Mouse (Mus musculus) spleen, adult 2 months (tissue): ENCODE data around the gene Rho. TPM values are rescaled to one million over a fixed set of nuclear protein-coding genes. Genes with fewer than 3 reads are reported as not detected.

Source experiments
- DNase-seq, 2 experiments: peaks; one replicate each; pipeline versions ENCODE4 v3.0.0 to v3.0.0-alpha.2; 2012 to 2021; ENCODE audit warnings: low spot score in 2 of 2, low read depth in 1 of 2
- H3K27ac ChIP-seq: fragments of 200-500 bp; 2 replicates; pipeline ENCODE4 v1.5.1; 2012; ENCODE audit warnings: low read length, inconsistent platforms; ENCODE audit not compliant: insufficient read depth
- H3K27me3 ChIP-seq: fragments of 200-500 bp; 2 replicates; pipeline ENCODE4 v1.6.1; 2012; ENCODE audit warnings: mild to moderate bottlenecking, moderate library complexity, low read length, inconsistent platforms; ENCODE audit not compliant: control insufficient read depth, insufficient read depth
- H3K36me3 ChIP-seq: fragments of 200-500 bp; 2 replicates; pipeline ENCODE4 v1.6.1; 2012; ENCODE audit warnings: mild to moderate bottlenecking, low read length, inconsistent platforms; ENCODE audit not compliant: control insufficient read depth, insufficient read depth
- H3K4me1 ChIP-seq: fragments of 200-500 bp; 2 replicates; pipeline ENCODE4 v1.6.1; 2011; ENCODE audit warnings: inconsistent platforms; ENCODE audit not compliant: control insufficient read depth, insufficient read depth, insufficient read length
- H3K4me3 ChIP-seq: fragments of 200-500 bp; 2 replicates; pipeline ENCODE4 v1.5.1; 2011; ENCODE audit warnings: mild to moderate bottlenecking, inconsistent platforms; ENCODE audit not compliant: insufficient read depth, insufficient read length; ENCODE audit errors: extremely low read depth
- CTCF ChIP-seq: fragments of 200-500 bp; IDR thresholded peaks from 2 replicates; pipeline ENCODE4 v1.5.1; 2011; ENCODE audit warnings: mild to moderate bottlenecking, inconsistent platforms; ENCODE audit not compliant: insufficient read depth, insufficient read length, insufficient replicate concordance; ENCODE audit errors: extremely low read depth
- POLR2A ChIP-seq: fragments of 200-500 bp; IDR thresholded peaks from 2 replicates; pipeline ENCODE4 v1.6.1; 2011; ENCODE audit warnings: low read depth, low read length, inconsistent platforms
- WGBS: fragments of 180-500 bp; shearing (Covaris S2); methylation state at CpG from one replicate; pipeline ENCODE4 v1.1.7; 2018; 5-methylcytosine and 5-hydroxymethylcytosine counted together
- polyA plus RNA-seq: library from polyadenylated mRNA; depleted of rRNA; stranded (reverse); fragments of >200 nt; gene quantifications from 2 replicates; pipeline ENCODE4 v1.2.3, GENCODE M21; 2012

Rho gene
- polyA plus RNA-seq, 1 experiment = 0.37 TPM

DNA sequence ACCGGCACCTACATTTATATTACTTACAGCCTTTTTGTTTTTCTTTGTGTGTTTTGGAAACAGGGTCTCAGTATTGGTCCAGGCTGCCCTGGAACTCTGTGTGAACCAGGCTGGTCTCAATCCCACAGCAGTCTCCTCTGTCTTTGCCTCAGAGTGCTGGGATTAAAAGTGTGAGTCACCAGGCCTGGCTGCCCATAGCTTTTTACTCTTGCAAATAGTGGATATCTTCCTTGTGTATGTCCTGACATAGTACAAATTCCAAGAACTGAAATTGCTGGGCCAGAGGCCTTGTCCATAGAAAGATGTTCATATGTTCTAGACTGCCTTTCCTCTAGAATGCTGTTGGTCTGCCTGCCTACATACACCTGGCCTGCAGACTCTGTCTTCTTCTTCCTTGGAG lies 35.2 kb upstream of the Rho start:
- Histone ChIP-seq H3K27me3 (no peaks in the 10 kb centered on the region), H3K36me3 (no peaks in the 10 kb centered on the region), H3K4me3 (no peak overlapping the region), H3K27ac (no peak overlapping the region), H3K4me1 (peaks cover 2% of the 10 kb centered on the region; the same call in 1 of the 2 replicates)
- no peak for DNase-seq
- TF ChIP-seq POLR2A (no peak), CTCF (no peak)
- 97% methylated on average over 1 of the region's 1 CpGs for WGBS

DNA sequence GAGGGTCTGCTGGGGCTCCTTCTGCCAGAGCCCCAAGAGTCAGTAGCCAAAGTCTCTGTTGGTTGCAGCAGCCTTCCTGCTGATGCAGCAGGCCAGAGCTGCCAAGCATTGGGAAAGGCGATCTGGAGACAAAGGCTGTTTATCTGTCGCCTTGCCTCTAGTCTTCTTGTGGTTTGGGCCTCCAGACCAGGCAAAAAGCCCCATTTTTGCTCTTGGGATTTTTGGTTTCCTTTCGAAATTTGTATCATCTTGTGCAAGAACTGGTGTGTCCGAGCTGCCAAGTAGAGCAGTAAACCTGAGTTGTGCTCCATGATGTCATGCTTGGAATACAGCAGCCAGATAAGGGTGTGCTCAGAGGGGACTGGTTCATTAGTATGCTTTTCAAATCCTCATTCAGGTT lies 34.4 kb upstream of the Rho start:
- H3K4me3 ChIP-seq = no peak overlapping the region
- TF ChIP-seq CTCF (no peak), POLR2A (no peak)
- DNase-seq = no peak
- H3K27ac ChIP-seq = no peak overlapping the region
- H3K4me1 ChIP-seq = peaks cover 2% of the 10 kb centered on the region; the same call in 1 of the 2 replicates
- WGBS = 42% methylated on average over 4 of the region's 4 CpGs
- H3K27me3 ChIP-seq = no peaks in the 10 kb centered on the region
- H3K36me3 ChIP-seq = no peaks in the 10 kb centered on the region

DNA sequence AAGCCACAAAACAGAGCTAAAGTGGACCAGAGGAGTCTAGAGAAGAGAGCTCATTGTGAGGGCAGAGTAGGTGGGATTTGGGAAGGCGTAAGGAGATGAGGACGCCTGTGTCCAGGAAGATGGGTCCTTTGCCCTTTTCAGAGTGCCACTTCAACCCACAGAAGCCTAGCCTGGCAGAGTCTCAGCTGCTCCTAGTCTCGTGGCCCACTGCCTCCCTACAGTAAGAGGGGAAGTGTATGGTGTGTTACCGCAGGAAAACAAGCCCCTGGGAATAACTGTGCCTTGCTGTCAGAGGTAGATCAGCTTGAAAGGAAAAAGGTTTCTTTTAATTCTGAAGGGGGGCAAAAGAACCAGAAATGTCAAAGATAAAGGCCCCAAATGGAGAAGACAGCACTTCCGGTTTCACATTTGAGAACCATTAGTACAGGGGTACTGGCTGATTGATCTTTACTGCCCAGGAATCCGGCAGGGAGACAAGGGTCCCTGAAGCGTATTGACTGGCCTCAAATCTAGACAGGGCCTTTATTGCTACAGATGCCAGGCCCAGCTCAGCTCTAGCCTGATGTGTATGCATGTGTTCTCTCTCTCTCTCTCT lies 33.5 kb upstream of the Rho start:
- no peak overlapping the region for H3K4me3 ChIP-seq
- H3K36me3 ChIP-seq = no peaks in the 10 kb centered on the region
- no peak for DNase-seq
- H3K27ac ChIP-seq = no peak overlapping the region
- no peak for TF ChIP-seq CTCF
- no peak for TF ChIP-seq POLR2A
- peaks cover 2% of the 10 kb centered on the region; the same call in 1 of the 2 replicates for H3K4me1 ChIP-seq
- 73% methylated on average over 7 of the region's 7 CpGs for WGBS
- H3K27me3 ChIP-seq = no peaks in the 10 kb centered on the region

DNA sequence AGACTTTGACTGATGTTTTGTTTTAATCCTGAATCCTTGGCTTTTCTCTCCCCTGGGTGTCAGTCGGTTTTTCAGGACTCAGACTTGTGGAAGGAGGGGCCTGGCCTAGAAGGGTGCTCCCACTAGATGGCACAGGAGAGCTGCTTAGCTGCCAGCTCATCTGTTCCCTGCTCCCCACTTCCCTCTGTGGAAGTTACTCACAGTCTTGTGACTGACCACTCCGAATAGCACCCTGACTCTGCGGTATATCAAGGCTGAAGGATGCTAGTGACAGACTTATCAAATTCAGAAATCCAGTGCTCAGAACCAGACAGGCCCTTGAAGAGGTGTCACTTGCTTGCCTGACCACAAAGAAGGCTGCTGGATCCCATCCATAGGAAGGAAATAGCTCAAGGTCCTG lies 30.5 kb upstream of the Rho start:
- 12% methylated on average over 3 of the region's 3 CpGs for WGBS
- Histone ChIP-seq H3K27ac (no peak overlapping the region), H3K4me3 (no peak overlapping the region), H3K27me3 (no peaks in the 10 kb centered on the region), H3K36me3 (no peaks in the 10 kb centered on the region), H3K4me1 (peaks cover 2% of the 10 kb centered on the region; the same call in 1 of the 2 replicates)
- DNase-seq = peak in 1 of 2 experiments; percentile 55
- TF ChIP-seq POLR2A (no peak), CTCF (peak; percentile 79; the same call in 1 of the 2 replicates)

DNA sequence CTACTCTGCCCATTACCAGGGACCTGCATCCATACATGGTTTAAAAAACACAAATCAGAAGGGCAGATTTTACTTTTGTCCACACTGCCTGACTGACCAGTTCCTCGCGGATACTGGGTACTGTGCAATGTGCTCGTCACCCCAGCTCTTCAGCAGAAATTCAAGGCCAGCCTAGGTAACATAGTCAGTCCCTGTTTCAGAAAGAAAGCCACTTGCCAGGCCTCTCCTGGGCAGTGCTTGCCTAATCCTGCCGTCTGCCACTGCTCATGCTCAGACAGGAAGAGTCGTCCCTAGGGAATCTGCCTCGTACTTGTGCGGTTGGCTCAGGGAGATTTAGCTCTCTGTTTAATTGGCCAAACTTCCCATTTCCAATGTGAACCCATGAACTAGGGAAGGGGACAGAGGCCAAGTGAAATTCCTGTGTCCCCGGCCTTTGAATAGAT lies 30.0 kb upstream of the Rho start:
- Histone ChIP-seq H3K27ac (0 out of 2 replicates have a peak overlapping the region, but pooled peaks have one; percentile 16), H3K4me1 (peaks cover 4% of the 10 kb centered on the region; the same call in 1 of the 2 replicates), H3K36me3 (no peaks in the 10 kb centered on the region), H3K27me3 (no peaks in the 10 kb centered on the region), H3K4me3 (no peak overlapping the region)
- DNase-seq = no peak
- 68% methylated on average over 8 of the region's 8 CpGs for WGBS
- TF ChIP-seq CTCF (no peak), POLR2A (no peak)

DNA sequence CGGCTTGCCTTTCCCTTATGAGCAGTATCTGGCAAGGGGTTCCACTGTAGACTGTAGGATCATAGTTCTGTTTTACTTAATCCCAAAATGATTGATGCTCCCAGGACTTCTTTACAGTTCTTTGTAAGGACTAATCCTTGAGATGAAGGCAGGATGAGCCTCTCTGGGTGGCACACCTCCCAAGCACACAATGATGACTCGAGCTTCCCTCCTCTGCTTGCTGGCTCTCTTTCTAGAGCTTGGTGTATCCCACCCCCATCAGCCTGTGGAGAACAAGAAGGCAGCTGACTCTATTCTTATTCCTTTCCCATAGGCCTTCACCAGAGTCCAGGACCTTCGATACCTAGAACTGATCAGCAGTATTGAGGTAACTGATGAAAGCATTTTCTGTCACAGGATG lies 29.0 kb upstream of the Rho start:
- TF ChIP-seq CTCF (no peak), POLR2A (no peak)
- no peak for DNase-seq
- Histone ChIP-seq H3K4me3 (no peak overlapping the region), H3K27ac (no peak overlapping the region), H3K27me3 (no peaks in the 10 kb centered on the region), H3K4me1 (peaks cover 12% of the 10 kb centered on the region; the same call in 1 of the 2 replicates), H3K36me3 (no peaks in the 10 kb centered on the region)
- WGBS = 93% methylated on average over 3 of the region's 3 CpGs

DNA sequence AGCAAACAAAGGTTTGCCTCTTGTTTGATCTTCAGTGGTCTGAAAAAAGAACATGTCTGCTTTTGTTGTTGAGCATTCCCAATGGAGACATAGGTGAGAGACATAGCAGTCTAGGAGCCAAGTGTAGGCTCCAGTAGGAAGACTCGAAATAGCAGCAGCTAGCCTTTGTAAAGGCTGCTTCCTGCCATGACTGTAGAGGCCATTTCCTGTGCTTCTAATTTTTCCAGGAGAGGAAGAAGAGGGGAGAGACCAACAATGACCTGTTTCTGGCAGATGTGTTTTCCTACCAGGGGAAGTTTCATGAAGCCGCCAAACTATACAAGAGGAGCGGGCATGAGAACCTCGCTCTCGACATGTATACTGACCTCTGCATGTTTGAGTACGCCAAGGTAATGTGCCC lies 26.0 kb upstream of the Rho start:
- no peak overlapping the region for H3K27ac ChIP-seq
- DNase-seq = no peak
- H3K27me3 ChIP-seq = no peaks in the 10 kb centered on the region
- TF ChIP-seq CTCF (no peak), POLR2A (no peak)
- 88% methylated on average over 6 of the region's 6 CpGs for WGBS
- no peaks in the 10 kb centered on the region for H3K36me3 ChIP-seq
- peaks cover 22% of the 10 kb centered on the region; the same call in 1 of the 2 replicates for H3K4me1 ChIP-seq
- no peak overlapping the region for H3K4me3 ChIP-seq
